Mouse (Mus musculus): ENCODE results near the gene Fstl1.

Gene Fstl1

DNA sequence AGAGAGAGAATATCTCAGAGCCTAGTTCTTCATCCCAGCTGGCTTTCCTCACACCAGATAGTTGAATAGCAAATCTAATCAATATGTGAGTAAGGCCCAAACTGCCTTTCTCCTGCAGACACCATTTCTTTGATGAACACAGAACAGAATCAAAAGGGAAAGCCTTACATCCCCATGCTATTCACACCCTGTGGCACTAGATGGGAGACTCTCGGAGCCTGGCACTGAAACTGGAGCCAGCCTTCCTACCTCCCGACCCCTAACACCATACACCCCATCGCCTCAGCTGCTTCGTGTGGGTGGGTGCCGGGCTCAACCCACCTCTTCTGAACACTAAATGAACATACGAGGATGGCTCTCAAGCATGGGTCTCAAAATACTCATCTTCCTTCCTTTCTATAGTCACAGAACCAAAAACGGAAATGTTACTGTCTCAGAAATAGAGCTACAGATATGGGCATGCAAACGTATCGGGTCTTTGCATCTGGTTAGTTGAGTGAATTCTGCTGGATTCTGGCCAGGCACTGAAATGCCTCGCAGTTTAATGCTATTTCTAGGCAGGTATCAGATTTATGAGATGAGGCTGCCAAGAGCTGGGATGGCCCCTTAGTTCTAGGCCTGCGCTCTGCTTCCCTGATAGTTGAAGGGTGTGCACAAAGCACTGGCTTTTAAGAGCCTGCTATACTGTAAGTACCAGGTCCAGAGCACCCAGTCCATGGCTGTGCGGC, 48.3 kb downstream of the Fstl1 start:
- no peak for DNase-seq

DNA sequence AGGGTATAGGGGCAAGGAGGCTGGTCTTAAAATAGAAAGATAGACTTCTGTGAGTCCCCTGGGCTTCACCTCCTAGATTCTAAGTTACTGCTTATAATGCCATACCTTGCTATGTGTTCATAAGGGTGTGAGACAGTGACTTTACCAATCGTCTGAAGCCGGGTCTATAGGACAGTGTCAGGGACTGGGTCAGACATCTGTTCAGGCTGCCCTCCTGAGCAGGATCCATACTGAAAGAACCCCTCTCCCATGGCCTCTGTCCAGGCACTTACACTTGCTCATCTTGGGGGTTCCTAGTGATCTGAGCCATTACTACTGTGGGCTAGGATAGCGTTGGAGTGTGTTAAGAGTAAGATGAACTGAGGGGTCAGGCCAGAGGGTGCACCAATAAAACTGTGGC, 49.6 kb downstream of the Fstl1 start:
- DNase-seq = no peak

DNA sequence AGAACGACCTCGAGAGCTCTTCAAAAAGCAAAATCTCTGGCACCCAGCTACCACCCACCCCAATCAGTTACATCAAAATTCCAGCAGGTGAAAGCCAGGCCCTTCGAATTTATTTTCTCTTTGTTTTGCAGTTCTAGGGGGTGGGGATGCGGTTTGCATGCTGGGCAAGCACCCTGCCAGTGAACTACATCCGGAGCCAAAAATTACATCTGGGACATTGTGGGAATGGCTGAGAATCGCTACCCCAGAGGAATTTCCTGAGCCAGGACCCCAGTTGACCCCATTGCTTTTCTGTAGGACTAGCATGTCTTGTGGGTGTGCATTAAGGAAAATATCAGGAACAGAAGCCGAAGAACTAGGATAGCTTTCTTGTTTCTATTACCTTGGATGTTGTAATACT, 54.4 kb downstream of the Fstl1 start:
- DNase-seq = no peak

DNA sequence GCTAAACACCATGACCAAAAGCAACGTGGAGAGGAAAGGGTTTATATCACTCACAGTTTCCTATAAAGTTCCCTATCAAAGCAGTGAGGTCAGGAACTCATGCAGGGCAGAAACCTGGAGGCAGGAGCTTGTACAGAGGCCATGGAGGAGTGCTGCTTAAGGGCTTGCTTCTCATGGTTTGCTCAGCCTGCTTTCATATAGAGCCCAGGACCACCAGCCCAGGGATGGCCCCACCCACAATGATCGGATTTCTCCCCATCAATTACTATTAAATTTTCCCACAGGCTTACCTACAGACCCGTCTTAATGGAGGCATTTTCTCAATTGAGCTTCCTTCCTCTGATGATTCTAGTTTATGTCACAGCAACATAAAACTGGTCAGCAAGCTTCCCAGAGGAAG, 60.9 kb downstream of the Fstl1 start:
- DNase-seq = no peak

DNA sequence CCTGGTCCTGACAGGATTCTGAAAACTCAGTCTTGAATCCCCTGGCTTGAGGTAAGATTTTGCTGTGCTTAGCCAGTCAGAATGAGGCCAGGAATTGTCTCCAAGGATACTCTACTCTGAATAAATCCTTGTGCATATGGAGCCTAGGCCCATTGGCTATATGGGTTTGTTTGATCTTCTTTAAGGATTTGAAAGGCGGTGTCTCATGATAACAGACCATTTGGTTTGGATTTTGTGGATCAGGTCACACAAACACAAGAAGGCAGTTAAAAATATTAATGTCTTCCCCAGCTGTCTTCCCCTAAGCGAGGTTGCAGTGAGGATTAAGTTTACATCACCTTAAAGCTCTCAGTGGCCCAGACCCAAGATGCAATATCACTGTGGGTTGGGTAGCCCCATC, 65.8 kb downstream of the Fstl1 start:
- no peak for DNase-seq

DNA sequence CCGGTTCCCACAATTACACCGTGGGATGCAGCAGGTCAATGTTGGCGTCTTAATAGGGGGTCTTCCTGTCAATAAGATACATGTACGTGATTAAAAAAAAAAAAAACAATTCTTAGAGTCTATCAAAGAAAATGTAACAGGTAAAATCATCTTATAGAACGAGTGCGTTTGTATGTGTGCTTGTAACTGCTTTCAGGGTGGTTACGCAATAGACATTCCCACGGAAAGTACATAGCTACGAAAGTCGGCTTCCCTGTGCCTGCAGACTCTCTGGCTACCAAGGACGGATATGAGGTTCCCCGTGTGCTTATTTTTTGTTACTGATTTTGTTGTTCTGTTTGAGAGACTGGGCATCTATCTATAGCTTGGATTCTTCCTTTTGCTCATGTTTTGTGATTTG, 67.1 kb downstream of the Fstl1 start:
- DNase-seq = no peak

DNA sequence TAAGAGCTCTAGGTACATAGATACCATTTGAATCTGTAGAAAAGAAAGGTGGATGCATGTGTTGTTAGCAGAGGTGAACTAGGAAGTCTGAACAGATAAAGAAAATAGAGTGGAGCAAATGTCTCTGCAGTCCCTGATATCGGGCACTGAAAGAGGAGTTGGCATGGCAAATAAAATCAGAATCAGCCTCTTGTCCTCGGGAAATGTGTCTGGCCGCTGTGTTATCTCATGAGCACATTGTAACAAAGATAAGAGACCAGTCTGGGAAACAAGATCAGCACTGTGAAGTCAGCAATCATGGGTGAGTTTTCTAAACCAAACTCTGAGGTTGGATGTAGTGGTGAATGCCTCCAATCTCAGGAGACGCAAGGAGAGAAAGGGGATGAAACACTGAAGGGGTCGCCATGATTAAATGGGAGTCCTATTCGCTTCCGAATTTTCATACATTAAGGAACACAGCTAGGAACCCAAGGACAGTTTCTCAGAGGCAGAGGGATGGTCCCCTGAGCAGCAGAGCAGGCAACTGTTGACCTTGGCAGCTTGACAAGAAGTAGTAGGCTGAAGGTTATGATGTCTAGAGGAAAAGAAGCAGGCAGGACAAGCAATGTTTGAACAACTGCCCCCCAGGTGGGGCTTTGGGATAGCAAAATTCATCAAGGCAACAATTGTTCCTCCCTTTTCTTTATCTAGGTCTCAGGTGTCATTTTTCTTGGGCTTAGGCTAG, 68.7 kb downstream of the Fstl1 start:
- DNase-seq = no peak

DNA sequence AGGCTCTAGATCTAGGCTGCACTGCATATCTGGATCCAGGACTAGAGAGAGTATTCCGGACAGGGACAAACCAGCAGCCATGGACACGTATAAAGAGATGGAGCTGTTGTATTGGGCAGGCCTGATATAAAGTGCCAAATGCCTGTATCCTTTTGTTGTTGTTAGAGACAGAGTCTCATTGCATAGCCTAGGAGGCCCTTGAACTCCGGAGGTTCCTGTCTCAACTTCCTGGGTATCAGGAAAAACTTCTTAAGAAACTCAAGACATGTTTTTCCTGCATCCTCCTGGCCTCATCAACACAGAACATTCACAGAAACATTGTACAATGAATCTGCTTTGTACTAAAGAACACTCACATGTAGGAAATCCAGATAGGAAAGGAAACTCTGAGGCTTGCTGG, 70.4 kb downstream of the Fstl1 start:
- no peak for DNase-seq

DNA sequence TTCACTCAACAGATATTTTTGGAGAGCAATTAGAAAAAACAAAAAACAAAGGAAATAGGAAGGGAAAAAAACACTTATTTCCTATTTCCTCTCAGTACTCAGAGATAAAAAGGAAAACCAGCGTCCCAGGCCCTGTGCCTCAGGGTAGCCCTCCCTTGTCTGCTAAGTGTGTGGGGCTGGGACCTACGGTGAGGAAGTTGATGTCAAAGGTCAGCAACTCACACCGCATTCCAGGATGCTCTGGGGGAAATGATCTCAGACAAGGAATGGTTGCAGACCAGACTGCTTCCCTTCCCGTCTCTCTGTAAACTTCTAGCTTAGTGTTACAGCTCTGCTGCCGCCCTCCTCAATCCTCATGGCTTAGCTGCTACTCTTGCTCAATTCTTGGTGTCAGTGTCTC, 74.7 kb downstream of the Fstl1 start:
- DNase-seq = no peak

DNA sequence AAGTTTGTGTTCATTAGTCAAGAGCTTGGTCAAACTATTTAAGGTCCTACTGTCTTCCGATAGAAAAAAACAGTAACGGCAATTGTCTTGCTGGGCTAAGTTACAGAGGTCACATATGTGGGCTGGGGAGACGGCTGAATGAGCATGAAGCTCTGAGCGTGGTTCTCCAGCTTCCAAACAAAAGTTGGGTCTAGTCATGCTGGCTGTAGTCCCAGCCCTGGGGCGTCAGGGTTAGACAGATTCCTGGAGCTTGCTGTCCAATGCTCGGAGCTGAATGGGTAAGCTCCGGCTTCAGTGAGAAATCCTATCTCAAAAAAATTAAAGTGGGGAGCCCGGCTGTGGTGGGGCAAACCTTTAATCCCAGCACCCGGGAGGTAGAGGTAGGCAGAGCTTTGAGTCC, 76.6 kb downstream of the Fstl1 start:
- DNase-seq = no peak

DNA sequence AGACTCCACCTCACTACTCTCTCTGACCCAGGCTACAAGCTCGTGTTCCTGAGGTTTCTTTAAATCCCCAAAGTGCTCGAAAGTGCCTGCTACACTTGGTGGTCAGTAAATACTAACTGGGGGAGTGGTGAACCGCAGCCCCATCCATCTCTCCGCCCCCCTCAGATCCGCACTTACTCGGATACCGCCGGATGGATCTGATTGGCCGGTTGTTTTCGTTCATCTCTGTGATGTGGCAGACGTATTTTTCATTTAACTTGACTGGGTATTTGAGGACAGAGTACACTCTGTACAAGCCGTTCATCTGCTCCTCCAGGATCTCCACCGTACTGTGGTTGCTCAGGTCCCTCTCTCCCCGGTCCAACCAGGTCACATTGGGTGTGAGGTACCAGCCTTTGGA, 77.4 kb downstream of the Fstl1 start:
- no peak for DNase-seq

DNA sequence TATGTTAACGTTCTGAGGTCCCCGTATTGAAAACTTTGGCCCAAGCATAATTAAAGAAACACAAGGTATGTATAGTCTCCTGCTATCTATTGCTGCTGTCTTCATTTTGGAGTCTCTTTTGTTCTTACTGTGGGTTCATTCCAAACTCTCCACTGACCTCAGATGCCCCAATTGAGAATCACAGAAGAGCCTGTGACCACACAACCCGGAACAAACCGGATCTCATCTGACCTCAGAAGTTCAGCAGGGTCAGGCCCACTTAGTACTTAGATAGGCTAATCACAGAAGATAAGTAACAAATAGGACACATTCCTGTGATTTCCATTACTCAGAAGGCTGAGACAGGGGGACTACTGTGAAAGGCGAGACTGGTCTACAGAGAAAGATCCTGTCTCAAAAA, 77.9 kb downstream of the Fstl1 start:
- no peak for DNase-seq

DNA sequence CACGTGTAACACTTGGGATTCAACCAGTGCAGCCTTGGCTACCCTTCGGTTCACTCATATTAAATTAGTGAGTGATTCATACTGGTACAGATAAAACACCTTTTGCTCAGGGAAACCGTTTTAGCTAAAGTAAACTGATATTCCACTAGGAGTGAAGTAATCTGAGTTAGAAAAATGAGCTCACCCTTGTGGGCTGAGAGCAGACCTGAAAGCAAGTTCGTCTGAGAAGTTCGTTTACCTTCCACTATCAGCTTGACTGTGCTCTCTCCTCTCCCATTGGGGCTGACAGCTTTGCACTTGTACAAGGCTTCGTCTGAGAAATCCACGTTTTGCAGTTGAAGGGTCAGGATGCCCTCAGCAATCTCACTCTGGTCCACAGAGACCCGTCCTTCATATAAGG, 78.9 kb downstream of the Fstl1 start:
- no peak for DNase-seq

DNA sequence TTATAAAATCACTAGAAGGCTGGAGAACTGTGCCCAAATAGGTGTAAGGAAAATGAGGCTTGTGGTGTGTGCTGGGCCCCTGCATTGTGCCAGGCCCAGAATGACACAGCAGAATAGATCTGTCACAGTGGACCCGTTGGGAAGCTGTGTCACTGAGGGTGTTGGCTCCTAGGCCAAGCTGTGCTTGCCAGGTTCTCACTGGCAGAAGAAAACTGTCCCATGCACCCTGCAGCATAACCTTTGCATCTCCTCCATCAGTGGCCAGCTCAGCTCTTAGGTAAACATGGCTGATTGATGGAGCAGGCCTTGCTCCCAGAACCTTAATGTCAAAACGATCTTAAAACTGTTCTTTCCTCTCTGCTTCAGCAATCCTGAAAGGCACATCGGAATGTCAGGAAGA, 79.7 kb downstream of the Fstl1 start:
- peak; percentile 13 to 19 for DNase-seq

DNA sequence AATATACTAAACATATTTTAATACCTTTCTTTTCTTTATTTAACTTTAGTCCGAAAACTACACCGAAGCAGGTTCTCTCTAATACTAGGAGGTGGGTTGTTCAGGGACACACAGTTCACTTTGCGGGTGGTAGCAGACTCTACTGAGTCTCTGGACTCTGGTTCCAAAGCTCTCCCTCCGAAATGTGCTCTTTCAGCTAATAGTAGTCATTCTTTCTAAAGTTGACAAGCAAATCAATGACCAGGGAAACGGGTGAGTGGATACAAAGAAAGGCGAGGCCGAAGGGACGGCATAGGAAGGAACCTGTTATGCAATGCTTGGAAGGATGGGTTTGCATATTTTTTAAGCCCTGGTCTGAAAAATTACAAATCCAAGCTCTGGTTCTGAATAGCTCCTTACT, 80.8 kb downstream of the Fstl1 start:
- DNase-seq = no peak

DNA sequence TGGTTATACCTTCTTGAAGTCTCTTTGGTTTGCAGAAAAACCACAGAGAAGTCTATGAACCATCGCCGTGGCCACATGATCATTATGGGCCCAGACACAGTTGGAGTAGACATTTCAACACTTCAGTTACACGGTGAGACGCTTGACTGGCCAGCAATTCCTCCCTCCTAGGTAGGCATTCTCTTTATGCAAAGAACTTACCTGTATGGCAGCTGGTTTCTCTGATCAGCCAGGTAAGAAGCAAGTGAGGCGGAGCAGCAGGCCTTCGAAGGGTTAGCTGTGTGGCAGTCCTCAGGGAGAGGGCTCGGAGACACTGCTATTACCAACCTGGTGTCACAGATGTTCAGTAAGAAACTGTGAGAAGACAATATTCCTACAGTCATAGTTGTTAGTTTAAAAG, 83.5 kb downstream of the Fstl1 start:
- no peak for DNase-seq

DNA sequence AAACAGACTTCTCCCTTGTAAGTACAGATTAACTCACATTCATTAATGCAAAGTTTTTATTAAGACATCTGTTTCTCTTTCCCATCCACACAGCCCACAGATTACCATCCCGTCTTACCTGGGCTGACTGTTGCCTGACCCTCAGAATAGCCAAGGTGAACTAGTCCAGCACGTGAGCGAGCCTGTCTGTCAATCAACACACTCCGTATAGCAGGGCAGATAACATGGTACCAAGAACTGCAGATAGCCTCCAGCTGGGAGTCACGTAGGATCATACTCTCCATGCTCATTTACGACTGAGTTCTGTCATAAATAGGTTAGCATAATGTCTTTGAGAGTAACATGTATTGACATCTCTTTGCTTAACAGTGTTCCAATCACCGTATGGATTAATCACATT, 84.4 kb downstream of the Fstl1 start, which contains the start of gene Gm36028:
Gene Gm36028, minus strand, starts transcription at position 118 of the 400 bp plus-strand sequence.
- DNase-seq = no peak

DNA sequence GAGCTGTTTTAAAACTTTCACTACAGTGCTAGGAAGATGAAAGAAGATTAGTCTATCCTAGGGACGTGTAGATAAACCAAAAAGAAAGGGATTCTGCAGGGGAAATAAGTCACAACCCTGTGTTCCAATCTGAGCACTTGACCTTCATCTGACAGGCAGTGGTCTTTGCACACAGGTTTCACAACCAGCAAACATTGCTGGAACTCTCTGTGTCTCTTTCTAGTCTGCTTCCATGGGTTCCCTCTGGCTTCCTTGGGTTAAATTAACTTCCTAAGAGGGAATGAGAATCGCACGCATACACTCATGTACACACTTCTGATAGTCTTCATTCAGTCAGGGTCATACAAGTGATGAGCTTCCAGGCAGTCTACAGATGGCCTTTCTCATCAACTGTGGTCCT, 87.2 kb downstream of the Fstl1 start:
- DNase-seq = no peak

DNA sequence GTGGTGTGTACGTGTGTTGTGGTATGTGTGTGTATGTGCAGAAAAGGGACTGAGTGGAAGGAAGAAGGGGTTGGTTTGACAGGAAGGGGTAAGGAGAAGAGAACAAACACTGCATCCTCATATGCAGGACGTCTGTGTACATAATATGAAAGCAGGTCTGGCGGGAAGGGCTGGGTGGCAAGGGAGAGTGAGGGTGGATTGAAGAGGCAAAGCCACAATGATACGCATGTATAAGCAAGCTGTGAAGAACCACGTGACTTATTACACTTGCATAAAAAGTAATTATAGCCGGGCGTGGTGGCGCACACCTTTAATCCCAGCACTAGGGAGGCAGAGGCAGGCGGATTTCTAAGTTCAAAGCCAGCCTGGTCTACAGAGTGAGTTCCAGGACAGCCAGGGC, 89.2 kb downstream of the Fstl1 start:
- no peak for DNase-seq

DNA sequence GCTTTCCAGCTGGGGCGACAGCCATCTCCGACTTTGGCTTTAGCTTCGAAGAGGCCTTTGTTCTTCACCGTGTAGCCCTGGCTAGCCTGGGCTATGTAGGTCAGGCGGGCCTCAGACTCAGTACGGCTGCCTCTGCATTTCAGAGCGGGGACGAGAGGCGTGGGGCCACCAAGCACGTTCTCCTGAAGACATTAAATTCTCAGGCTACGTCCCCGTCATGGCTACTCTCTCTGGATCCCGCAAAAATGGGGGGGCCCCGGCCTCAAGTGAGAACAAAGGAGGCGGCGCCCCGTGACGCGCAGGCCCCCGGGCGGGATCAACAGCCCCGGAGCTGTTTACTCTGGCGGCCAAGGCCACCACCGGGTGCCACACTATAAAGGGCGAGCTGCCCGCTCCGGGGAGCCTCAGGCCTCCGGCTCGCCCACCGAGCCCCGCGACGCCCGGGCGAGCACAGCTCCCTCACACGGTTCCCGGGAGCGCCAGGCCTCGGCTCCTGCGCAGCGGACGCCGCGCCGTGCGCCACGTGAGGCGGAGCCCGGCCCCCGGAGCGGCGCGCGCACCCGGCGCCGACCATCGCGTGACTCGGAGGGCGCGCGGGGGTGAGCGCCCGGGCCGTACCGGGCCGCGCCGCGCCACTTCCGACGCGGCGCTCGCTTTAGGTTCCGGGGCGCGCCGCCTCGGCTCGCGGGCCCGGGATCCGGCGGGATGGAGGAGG, 91.3 kb downstream of the Fstl1 start, which contains the start of gene Lrrc58:
Gene Lrrc58, plus strand, starts transcription at position 599 of the 715 bp plus-strand sequence.
- peak; percentile 84 to 86 for DNase-seq

DNA sequence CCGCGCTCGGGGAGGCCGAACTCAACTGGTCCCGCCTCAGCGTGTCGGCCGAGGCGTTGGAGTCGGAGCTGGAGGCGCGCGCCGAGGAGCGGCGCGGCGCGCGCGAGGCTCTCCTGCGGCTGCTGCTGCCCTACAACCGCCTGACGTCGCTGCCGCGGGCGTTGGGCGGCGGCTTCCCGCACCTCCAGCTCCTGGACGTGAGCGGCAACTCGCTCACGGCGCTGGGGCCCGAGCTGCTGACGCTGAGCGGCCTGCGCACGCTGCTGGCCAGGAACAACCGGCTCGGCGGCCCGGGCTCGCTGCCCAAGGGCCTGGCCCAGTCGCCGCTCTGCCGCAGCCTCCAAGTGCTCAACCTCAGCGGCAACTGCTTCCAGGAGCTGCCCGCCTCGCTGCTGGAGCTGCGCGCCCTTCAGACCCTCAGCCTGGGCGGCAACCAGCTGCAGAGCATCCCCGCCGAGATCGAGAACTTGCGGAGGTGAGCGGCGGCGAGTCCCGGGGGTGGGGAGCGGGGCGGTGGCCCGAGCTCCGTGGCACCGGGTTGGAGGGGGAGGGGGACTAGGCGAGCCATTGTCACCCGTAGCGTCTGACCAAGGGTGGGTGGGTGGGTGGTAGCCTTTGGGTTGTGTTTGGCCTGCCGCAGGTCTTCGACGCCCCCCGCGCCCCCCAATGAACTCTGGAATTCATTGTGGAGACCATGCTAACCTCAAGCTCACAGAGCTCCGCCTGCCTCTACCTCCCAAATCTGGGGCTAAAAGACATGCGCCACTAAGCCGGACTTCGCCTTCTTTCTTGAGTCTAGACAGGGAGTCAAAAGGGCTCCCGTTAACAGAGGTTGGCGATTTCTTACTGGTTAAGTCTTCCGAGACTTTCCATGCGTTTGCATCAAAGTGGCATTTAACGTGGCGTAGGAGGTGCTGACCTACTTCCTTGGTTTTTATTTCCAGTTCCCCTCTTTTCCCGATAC, 92.1 kb downstream of the Fstl1 start:
- peak; percentile 23 to 70 for DNase-seq

DNA sequence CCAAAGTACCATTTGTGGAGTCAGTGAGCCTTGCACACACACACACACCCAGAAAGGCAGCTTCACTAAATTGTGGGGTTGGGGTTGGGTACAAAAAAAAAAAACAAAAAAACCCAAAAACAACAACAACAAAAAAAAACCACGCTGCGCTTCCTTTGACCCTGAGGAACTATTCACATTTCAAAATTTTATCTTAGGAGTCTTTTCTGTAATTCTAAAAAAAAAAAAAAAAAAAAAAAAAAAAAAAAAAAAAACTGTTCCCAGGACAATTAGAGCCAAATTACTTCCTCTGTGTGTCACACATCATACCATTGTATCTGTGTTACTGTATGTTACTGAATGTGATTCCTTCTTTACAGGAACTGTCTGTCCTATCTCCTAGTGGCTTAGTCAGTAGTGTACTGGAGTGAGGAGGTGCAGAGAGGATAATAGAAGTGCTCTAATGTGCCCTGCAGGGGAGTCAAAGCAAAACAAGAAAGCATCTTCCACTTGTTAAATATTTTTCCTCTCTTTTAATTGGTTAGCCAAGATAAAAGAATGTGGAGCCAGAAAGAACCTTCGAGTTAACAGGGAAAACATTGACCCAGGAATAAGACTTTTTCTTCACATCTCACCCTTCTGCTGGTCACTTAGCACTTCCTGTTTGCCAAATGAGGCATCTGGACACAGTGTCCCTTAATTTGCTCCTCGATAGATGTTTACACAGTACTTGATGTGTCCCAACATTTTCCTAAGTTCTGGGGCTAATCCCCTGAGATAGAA, 93.0 kb downstream of the Fstl1 start:
- DNase-seq = no peak

All from cerebellum, postnatal 36 days (tissue).